Mouse (Mus musculus) CH12.LX (cell line): ENCODE results near the gene Metap1. TPM values are rescaled to one million over a fixed set of nuclear protein-coding genes. Genes with fewer than 3 reads are reported as not detected.

ENCODE experiments used
- DNase-seq: peaks from one replicate; pipeline ENCODE4 v3.0.0-alpha.2; 2013; ENCODE audit errors: extremely low read depth
- H3K27ac ChIP-seq: 2 replicates; pipeline ENCODE4 v1.5.1; 2012; ENCODE audit warnings: low read depth, mild to moderate bottlenecking, control low read depth, moderate library complexity; ENCODE audit not compliant: insufficient read depth
- H3K27me3 ChIP-seq: replicated peaks from 2 replicates; pipeline ENCODE3; 2012; ENCODE audit warnings: inconsistent platforms
- H3K36me3 ChIP-seq, 2 experiments: replicated peaks in 1 of 2; 2 replicates each; pipeline versions ENCODE3 to v1.6.1; 2012; ENCODE audit warnings: inconsistent platforms in 1 of 2, low read length in 1 of 2, mild to moderate bottlenecking in 1 of 2, mixed read lengths in 1 of 2, moderate library complexity in 1 of 2; ENCODE audit not compliant: control insufficient read depth in 1 of 2, insufficient read depth in 1 of 2
- H3K4me1 ChIP-seq, 2 experiments: 2 replicates each; pipeline ENCODE4 v1.6.1; 2012; ENCODE audit warnings: inconsistent platforms in 1 of 2, moderate library complexity in 1 of 2; ENCODE audit not compliant: insufficient read depth in 2 of 2, control insufficient read depth in 1 of 2
- H3K4me2 ChIP-seq: 2 replicates; pipeline ENCODE4 v1.6.1; 2012; ENCODE audit warnings: low read depth, mild to moderate bottlenecking, control low read depth; ENCODE audit not compliant: poor library complexity, insufficient read depth, severe bottlenecking
- H3K4me3 ChIP-seq, 3 experiments: fragments of 150-350 bp in 1 of 3; sonication (generic) in 1 of 3; replicated peaks in 1 of 3; 2 replicates each; pipeline versions ENCODE3 to v1.5.1; 2011 to 2012; ENCODE audit warnings: low read depth in 2 of 3, low read length in 2 of 3, mild to moderate bottlenecking in 2 of 3, moderate library complexity in 2 of 3, control low read depth in 1 of 3, improper control_type of control experiment in 1 of 3, inconsistent platforms in 1 of 3, mixed read lengths in 1 of 3; ENCODE audit not compliant: poor library complexity in 1 of 3
- H3K79me2 ChIP-seq: replicated peaks from 2 replicates; pipeline ENCODE4 v1.6.1; 2012; ENCODE audit warnings: mild to moderate bottlenecking, moderate library complexity; ENCODE audit not compliant: control insufficient read depth, poor library complexity, insufficient read depth, severe bottlenecking; ENCODE audit errors: extremely low read depth
- H3K9ac ChIP-seq: 2 replicates; pipeline ENCODE4 v1.6.1; 2012; ENCODE audit warnings: low read depth, mild to moderate bottlenecking, control low read depth, moderate library complexity; ENCODE audit not compliant: insufficient read depth
- H3K9me3 ChIP-seq: replicated peaks from 2 replicates; pipeline ENCODE3; 2012; ENCODE audit warnings: low read length, inconsistent platforms, mixed read lengths
- CHD1 ChIP-seq: IDR thresholded peaks from 2 replicates; pipeline ENCODE4 v1.6.1; 2012; ENCODE audit warnings: low read depth, low read length, improper control_type of control experiment, inconsistent platforms
- CTCF ChIP-seq, 2 experiments: IDR thresholded peaks in 1 of 2; conservative IDR thresholded peaks in 1 of 2; 2 replicates each; pipeline ENCODE4 v1.5.1; 2011 to 2012; ENCODE audit warnings: low read depth in 2 of 2, low read length in 2 of 2, improper control_type of control experiment in 1 of 2, inconsistent platforms in 1 of 2, mild to moderate bottlenecking in 1 of 2, moderate library complexity in 1 of 2
- EP300 ChIP-seq: IDR thresholded peaks from 2 replicates; pipeline ENCODE4 v1.6.1; 2011; ENCODE audit warnings: low read length, improper control_type of control experiment
- ETS1 ChIP-seq: conservative IDR thresholded peaks from 2 replicates; pipeline ENCODE4 v1.6.1; 2012; ENCODE audit warnings: low read depth, mild to moderate bottlenecking, inconsistent platforms, low read length, improper control_type of control experiment, moderate library complexity
- GABPA ChIP-seq: IDR thresholded peaks from 2 replicates; pipeline ENCODE4 v1.6.1; 2012; ENCODE audit warnings: low read depth, low read length, improper control_type of control experiment, inconsistent platforms; ENCODE audit not compliant: insufficient replicate concordance
- IRF4 ChIP-seq: IDR thresholded peaks from 2 replicates; pipeline ENCODE4 v1.6.1; 2014; ENCODE audit warnings: low read depth, mild to moderate bottlenecking, inconsistent platforms, low read length, improper control_type of control experiment
- MAZ ChIP-seq: IDR thresholded peaks from 2 replicates; pipeline ENCODE4 v1.6.1; 2012; ENCODE audit warnings: low read depth, mild to moderate bottlenecking, inconsistent platforms, low read length, improper control_type of control experiment, moderate library complexity
- MEF2A ChIP-seq: IDR thresholded peaks from 2 replicates; pipeline ENCODE4 v1.6.1; 2014; ENCODE audit warnings: low read depth, mild to moderate bottlenecking, inconsistent platforms, low read length, improper control_type of control experiment, borderline replicate concordance
- MYC ChIP-seq: IDR thresholded peaks from 2 replicates; pipeline ENCODE4 v1.6.1; 2011; ENCODE audit warnings: low read depth, mild to moderate bottlenecking, improper control_type of control experiment, low read length
- POLR2A ChIP-seq: IDR thresholded peaks from 2 replicates; pipeline ENCODE4 v1.6.1; 2011; ENCODE audit warnings: low read depth, mild to moderate bottlenecking, improper control_type of control experiment, low read length
- RAD21 ChIP-seq: IDR thresholded peaks from 2 replicates; pipeline ENCODE4 v1.6.1; 2011; ENCODE audit warnings: low read depth, mild to moderate bottlenecking, low read length, improper control_type of control experiment, moderate library complexity
- TCF12 ChIP-seq: IDR thresholded peaks from 2 replicates; pipeline ENCODE4 v1.6.1; 2014; ENCODE audit warnings: low read depth, mild to moderate bottlenecking, inconsistent platforms, low read length, improper control_type of control experiment
- USF2 ChIP-seq: conservative IDR thresholded peaks from 2 replicates; pipeline ENCODE4 v1.6.1; 2011; ENCODE audit warnings: low read depth, low read length, improper control_type of control experiment
- ZNF384 ChIP-seq: IDR thresholded peaks from 2 replicates; pipeline ENCODE4 v1.6.1; 2012; ENCODE audit warnings: low read depth, low read length, improper control_type of control experiment, inconsistent platforms
- dilution Hi-C: fragments of 300-500 bp; cut with MboI; formaldehyde crosslinking; loops from 2 replicates; pipeline ENCODE4 v1.14.3; 2020; ENCODE audit warnings: low sequenced_read_pairs; ENCODE audit not compliant: extremely low pct_unique_long_range_greater_than_20kb, extremely low pct_ligation_motif_present
- in situ Hi-C: fragments of 300-500 bp; cut with MboI; formaldehyde crosslinking; loops from 3 replicates; pipeline ENCODE4 v1.14.3; 2019; ENCODE audit warnings: low sequenced_read_pairs, low pct_ligation_motif_present, low pct_unique_long_range_greater_than_20kb, mixed read lengths
- polyA plus RNA-seq: library from polyadenylated mRNA; unstranded; fragments of >175 nt; gene quantifications from 2 replicates; pipeline ENCODE4 v1.2.1, GENCODE M21; 2012; ENCODE audit warnings: low read depth; ENCODE audit not compliant: insufficient read length
- total RNA-seq, 2 experiments: library from RNA; depleted of rRNA; stranded (reverse); fragments of 300-350 nt in 1 of 2; fragments of >200 nt in 1 of 2; gene quantifications; 2 replicates each; pipeline ENCODE4 v1.2.3; 2012 to 2014

Gene Metap1
- total and polyA plus RNA-seq, 3 experiments: 77.9 to 163 (median 143) TPM

- no peak for DNase-seq
- Histone ChIP-seq H3K79me2 (peaks cover 20% of the 10 kb centered on the region), H3K9ac (no peak overlapping the region), H3K27me3 (no peaks in the 10 kb centered on the region), H3K36me3 (peaks cover 73 to 89% of the 10 kb centered on the region in 2 experiments), H3K4me2 (no peak overlapping the region), H3K4me3 (no peak overlapping the region), H3K9me3 (no peaks in the 10 kb centered on the region), H3K4me1 (peaks cover 7 to 21% of the 10 kb centered on the region in 2 experiments; a peak in 3 of 4 replicates), H3K27ac (no peak overlapping the region)
- no peak for TF ChIP-seq CTCF (conservative IDR thresholded peaks at IDR 0.05 in 1 of 2, IDR thresholded peaks at IDR 0.05 in 1 of 2; ENCODE audit: low read depth in 2 of 2, low read length in 2 of 2)
- no peak for TF ChIP-seq MAZ
- TF ChIP-seq USF2: no peak
- no peak for TF ChIP-seq IRF4
- TF ChIP-seq CHD1: no peak
- TF ChIP-seq POLR2A: no peak
- no peak for TF ChIP-seq TCF12
- no peak for TF ChIP-seq RAD21
- no peak for TF ChIP-seq ETS1
- no peak for TF ChIP-seq MYC
- in situ Hi-C loops: loop anchor here (25.0 kb wide), 2 partner anchors 486 to 661 kb away; no protein-coding TSS in a partner anchor
- dilution Hi-C loops: no loop called here
Observed at GRCm38 (mm10) chr3:138448077-138448860, 41.0 kb downstream of the Metap1 start.

GRCm38 (mm10) chr3:138443465-138443771 is 45.9 kb downstream of the Metap1 start:
- dilution Hi-C loops (no loop called here), in situ Hi-C loops (loop anchor here (25.0 kb wide), 2 partner anchors 481 to 656 kb away; no protein-coding TSS in a partner anchor)
- Histone ChIP-seq H3K9me3 (no peaks in the 10 kb centered on the region), H3K27ac (no peak overlapping the region; the same call in 1 of the 2 replicates), H3K36me3 (peaks cover 33 to 43% of the 10 kb centered on the region in 2 experiments), H3K4me2 (peak overlapping the region; percentile 71; the same call in 1 of the 2 replicates), H3K4me1 (peaks cover 7 to 25% of the 10 kb centered on the region in 2 experiments; a peak in 3 of 4 replicates), H3K4me3 (peak overlapping the region; percentile 74 to 92 (median 77)), H3K27me3 (no peaks in the 10 kb centered on the region), H3K9ac (peak overlapping the region; percentile 88), H3K79me2 (peaks cover 22% of the 10 kb centered on the region)
- no peak for DNase-seq
- TF ChIP-seq MEF2A (peak; percentile 4; the same call in 1 of the 2 replicates), ZNF384 (peak; percentile 51; the same call in 1 of the 2 replicates), CHD1 (0 out of 2 replicates have a peak, but pooled peaks have one; percentile 32), GABPA (no peak), MAZ (no peak), EP300 (no peak; the same call in 1 of the 2 replicates)
